Mouse (Mus musculus) CD4-positive, CD25-positive, alpha-beta regulatory T cell, adult 9 weeks (primary cell): Measurements from ENCODE around the gene Lig3. TPM values are rescaled to one million over a fixed set of nuclear protein-coding genes. Genes with fewer than 3 reads are reported as not detected.

Source experiments
- polyA plus RNA-seq: library from polyadenylated mRNA; unstranded; fragments of 100-300 nt; shearing (Covaris generic); gene quantifications from one replicate; pipeline ENCODE4 v1.2.1, GENCODE M21; 2017

The Lig3 gene
- 40.7 TPM for polyA plus RNA-seq

DNA sequence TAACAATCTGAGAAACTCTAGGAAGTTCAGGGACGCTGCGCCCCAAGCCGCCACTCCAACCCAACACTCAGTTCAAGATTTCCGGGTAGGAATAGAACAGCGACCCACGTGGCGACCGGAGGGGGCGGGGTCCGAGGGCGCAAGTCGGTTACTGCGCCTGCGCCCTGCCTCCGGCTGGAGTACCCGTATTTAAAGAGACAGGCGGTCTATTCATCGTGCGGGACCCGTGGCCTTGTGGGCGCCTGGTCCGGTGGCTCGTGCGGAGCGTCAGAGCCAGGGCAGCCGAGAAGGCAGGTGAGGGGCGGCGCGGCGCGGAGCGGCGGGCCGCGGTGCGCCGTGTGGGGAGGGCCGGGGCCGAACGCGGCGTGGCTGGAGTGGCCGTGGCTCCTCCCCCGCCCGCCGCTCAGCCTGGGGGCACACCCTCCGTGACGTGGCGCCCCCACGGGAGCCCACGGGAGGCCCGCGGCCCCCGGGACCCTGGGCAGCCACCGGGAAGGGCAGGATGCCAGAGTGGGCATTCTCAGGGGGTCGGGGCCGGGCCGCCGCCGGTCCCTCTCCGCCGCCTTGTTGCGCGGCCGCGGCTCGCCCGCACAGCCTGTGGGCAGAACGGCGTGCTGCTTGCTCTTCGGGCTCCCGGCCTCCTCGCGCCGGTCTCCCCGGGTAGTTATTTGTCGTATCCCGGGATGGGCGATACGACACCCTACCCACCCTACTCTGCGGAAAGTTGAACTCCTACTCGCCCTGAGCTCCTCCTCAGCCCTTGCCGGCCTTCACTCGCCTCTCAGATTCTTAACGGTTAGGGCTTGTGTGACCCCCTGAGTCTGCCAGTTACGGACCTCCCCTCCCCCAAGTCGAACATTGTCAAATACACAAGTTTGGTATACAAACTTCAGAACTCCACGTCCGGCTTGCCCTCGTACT lies at the start of gene Lig3:
TSS of gene Lig3 (plus strand) at position 126 of the 921 bp plus-strand sequence.

DNA sequence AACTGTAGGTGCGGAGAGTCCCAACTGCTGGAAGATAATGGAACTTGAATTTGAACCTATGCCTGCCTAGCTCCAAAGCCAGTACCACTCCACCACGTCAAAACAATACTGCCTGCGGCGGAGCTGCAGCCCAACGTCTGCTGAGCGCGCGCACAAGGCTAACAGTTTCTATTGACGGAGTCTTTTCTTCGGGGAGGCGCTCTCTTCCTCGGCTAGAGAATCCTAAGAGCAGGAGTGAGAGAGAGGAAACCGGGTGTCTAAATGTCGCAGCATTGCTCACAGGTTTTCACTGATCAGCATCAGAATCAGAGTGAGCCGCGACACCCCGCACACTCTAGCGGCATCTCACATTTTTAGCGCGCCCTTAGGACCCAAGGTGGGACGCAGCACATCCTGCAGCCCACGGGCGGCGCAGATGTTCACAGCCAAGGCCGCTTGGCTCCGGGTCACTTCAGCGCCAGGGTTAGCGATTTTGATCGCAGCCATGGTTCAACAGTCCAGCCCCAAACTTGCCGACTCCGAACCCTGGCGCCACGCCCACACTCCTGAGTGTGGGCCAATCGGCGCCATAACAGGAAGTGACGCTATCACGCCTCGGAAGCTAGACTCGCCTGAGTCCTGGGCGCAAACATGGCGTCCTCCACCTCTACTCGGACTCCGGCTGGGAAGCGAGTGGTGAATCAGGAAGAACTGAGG lies 17.0 kb upstream of the Lig3 start, which contains the start of the genes Cct6b and Zfp830:
TSS of gene Cct6b (minus strand) at position 580 of the 696 bp plus-strand sequence.
TSS of gene Zfp830 (plus strand) at position 604 of the 696 bp plus-strand sequence.

Other genes starting within 250 kb of the Lig3 start
- gene Cct6b, start 16.8 kb upstream of the Lig3 start, polyA plus RNA-seq = 0.86 TPM
- gene Zfp830, start 16.8 kb upstream of the Lig3 start, polyA plus RNA-seq = 42.0 TPM
- 11.4 TPM for gene Rffl, start 90.1 kb downstream of the Lig3 start, polyA plus RNA-seq
- gene Rad51d, start 109.5 kb downstream of the Lig3 start, polyA plus RNA-seq = 40.0 TPM
- not detected for gene Fndc8, start 111.0 kb downstream of the Lig3 start, polyA plus RNA-seq
- 44.2 TPM for gene Nle1, start 127.3 kb downstream of the Lig3 start, polyA plus RNA-seq
- not detected for gene Unc45b, start 129.4 kb downstream of the Lig3 start, polyA plus RNA-seq
- 56.4 TPM for gene Slfn5, start 170.2 kb downstream of the Lig3 start, polyA plus RNA-seq
- 16.9 TPM for gene Slfn9, start 210.7 kb downstream of the Lig3 start, polyA plus RNA-seq
- gene Slfn8, start 239.7 kb downstream of the Lig3 start, polyA plus RNA-seq = 149 TPM